Mouse (Mus musculus): ENCODE results near the gene Ms4a6c. TPM values are rescaled to one million over a fixed set of nuclear protein-coding genes. Genes with fewer than 3 reads are reported as not detected.
"Not testable (repeated sequence)": the region's sequence is repeated elsewhere in the genome, so short reads cannot be mapped to it uniquely, and the experiment has no call there.

Ms4a6c gene
- polyA plus RNA-seq (2012; rRNA removed): 4.7 and 8.6 TPM in 2 replicates

- WGBS: 82% methylated on average over 4 of the region's 4 CpGs
- not testable (repeated sequence) for DNase-seq (ENCODE audit: low read depth, low spot score)
Measured at GRCm38 (mm10) chr19:11469215-11469614, at the start of gene Ms4a6c. Gene Ms4a6c, plus strand, starts transcription at chr19:11469366.

GRCm38 (mm10) chr19:11431209-11431608 lies 38.0 kb upstream of the Ms4a6c start:
- WGBS: 72% methylated on average over 1 of the region's 1 CpGs
- DNase-seq (ENCODE audit: low read depth, low spot score): not testable (repeated sequence)

- 83% methylated on average over 4 of the region's 4 CpGs for WGBS
Measured at GRCm38 (mm10) chr19:11435058-11435834, 33.9 kb upstream of the Ms4a6c start.

GRCm38 (mm10) chr19:11443338-11443737 lies 25.8 kb upstream of the Ms4a6c start, which contains the start of gene Ms4a4b:
Gene Ms4a4b, plus strand, starts transcription at chr19:11443553.
- no peak for DNase-seq (ENCODE audit: low read depth, low spot score)

More at GRCm38 (mm10) chr19:11435058-11435834, 33.9 kb upstream of the Ms4a6c start:
- DNase-seq (ENCODE audit: low read depth, low spot score): no peak

- no peak for DNase-seq (ENCODE audit: low read depth, low spot score)
- 76% methylated on average over 5 of the region's 5 CpGs for WGBS
Measured at GRCm38 (mm10) chr19:11443964-11444363, 25.2 kb upstream of the Ms4a6c start.

- WGBS: 84% methylated on average over 2 of the region's 2 CpGs
- no peak for DNase-seq (ENCODE audit: low read depth, low spot score)
Measured at GRCm38 (mm10) chr19:11447238-11447637, 21.9 kb upstream of the Ms4a6c start.

GRCm38 (mm10) chr19:11459041-11459440 lies 10.1 kb upstream of the Ms4a6c start:
- DNase-seq (ENCODE audit: low read depth, low spot score): not testable (repeated sequence)
- WGBS: 41% methylated on average over 4 of the region's 4 CpGs

GRCm38 (mm10) chr19:11464795-11465194 lies 4.4 kb upstream of the Ms4a6c start:
- not testable (repeated sequence) for DNase-seq (ENCODE audit: low read depth, low spot score)
- WGBS: 30% methylated on average over 1 of the region's 1 CpGs

- no peak for DNase-seq (ENCODE audit: low read depth, low spot score)
- WGBS: 28% methylated on average over 5 of the region's 5 CpGs
Measured at GRCm38 (mm10) chr19:11466471-11466870, 2.7 kb upstream of the Ms4a6c start.

GRCm38 (mm10) chr19:11468361-11468760 lies 805 bp upstream of the Ms4a6c start:
- not testable (repeated sequence) for DNase-seq (ENCODE audit: low read depth, low spot score)
- 74% methylated on average over 1 of the region's 1 CpGs for WGBS

- WGBS: 80% methylated on average over 2 of the region's 2 CpGs
- DNase-seq (ENCODE audit: low read depth, low spot score): no peak
Measured at GRCm38 (mm10) chr19:11479714-11480113, 10.5 kb downstream of the Ms4a6c start.

- no peak for DNase-seq (ENCODE audit: low read depth, low spot score)
- 85% methylated on average over 2 of the region's 2 CpGs for WGBS
Measured at GRCm38 (mm10) chr19:11482684-11483083, 13.5 kb downstream of the Ms4a6c start.

GRCm38 (mm10) chr19:11483941-11484340 lies 14.8 kb downstream of the Ms4a6c start:
- no peak for DNase-seq (ENCODE audit: low read depth, low spot score)
- 59% methylated on average over 4 of the region's 4 CpGs for WGBS

- no peak for DNase-seq (ENCODE audit: low read depth, low spot score)
- WGBS: 66% methylated on average over 3 of the region's 3 CpGs
Measured at GRCm38 (mm10) chr19:11484388-11484787, 15.2 kb downstream of the Ms4a6c start.

GRCm38 (mm10) chr19:11485266-11485665 lies 16.1 kb downstream of the Ms4a6c start:
- WGBS: 82% methylated on average over 3 of the region's 3 CpGs
- no peak for DNase-seq (ENCODE audit: low read depth, low spot score)

- 66% methylated on average over 2 of the region's 2 CpGs for WGBS
- DNase-seq (ENCODE audit: low read depth, low spot score): no peak
Measured at GRCm38 (mm10) chr19:11485746-11486145, 16.6 kb downstream of the Ms4a6c start, which contains the start of gene Gm8369. Gene Gm8369, plus strand, starts transcription at chr19:11485938.

- 88% methylated on average over 1 of the region's 1 CpGs for WGBS
- DNase-seq (ENCODE audit: low read depth, low spot score): no peak
Measured at GRCm38 (mm10) chr19:11486599-11486998, 17.4 kb downstream of the Ms4a6c start.

GRCm38 (mm10) chr19:11491406-11492189 lies 22.4 kb downstream of the Ms4a6c start:
- DNase-seq (ENCODE audit: low read depth, low spot score): no peak

GRCm38 (mm10) chr19:11492671-11493070 lies 23.5 kb downstream of the Ms4a6c start:
- no peak for DNase-seq (ENCODE audit: low read depth, low spot score)
- 81% methylated on average over 1 of the region's 1 CpGs for WGBS

More at GRCm38 (mm10) chr19:11491406-11492189, 22.4 kb downstream of the Ms4a6c start:
- 68% methylated on average over 4 of the region's 4 CpGs for WGBS

- no peak for DNase-seq (ENCODE audit: low read depth, low spot score)
- 75% methylated on average over 3 of the region's 3 CpGs for WGBS
Measured at GRCm38 (mm10) chr19:11494519-11494918, 25.4 kb downstream of the Ms4a6c start.
